Mouse (Mus musculus) kidney, adult 2 months (tissue): ENCODE data around the gene Zfp560.

Experiments used
- CTCF ChIP-seq: fragments of 200-500 bp; conservative IDR thresholded peaks from 2 replicates; pipeline ENCODE4 v1.5.1; 2011; ENCODE audit warnings: low read depth, mild to moderate bottlenecking, control low read depth, low read length, moderate library complexity, mixed read lengths; ENCODE audit not compliant: insufficient read depth, insufficient read length
- POLR2A ChIP-seq: fragments of 200-500 bp; IDR thresholded peaks from one replicate; pipeline ENCODE4 v1.6.1; 2011; ENCODE audit warnings: low read depth, low read length, control low read depth

- TF ChIP-seq POLR2A: no peak
- no peak for TF ChIP-seq CTCF
Measured at GRCm38 (mm10) chr9:20335994-20336393, 49.0 kb downstream of the Zfp560 start, which contains the start of gene Olfr18.
